Mouse (Mus musculus): ENCODE measurements around the gene Rbm20.

DNA sequence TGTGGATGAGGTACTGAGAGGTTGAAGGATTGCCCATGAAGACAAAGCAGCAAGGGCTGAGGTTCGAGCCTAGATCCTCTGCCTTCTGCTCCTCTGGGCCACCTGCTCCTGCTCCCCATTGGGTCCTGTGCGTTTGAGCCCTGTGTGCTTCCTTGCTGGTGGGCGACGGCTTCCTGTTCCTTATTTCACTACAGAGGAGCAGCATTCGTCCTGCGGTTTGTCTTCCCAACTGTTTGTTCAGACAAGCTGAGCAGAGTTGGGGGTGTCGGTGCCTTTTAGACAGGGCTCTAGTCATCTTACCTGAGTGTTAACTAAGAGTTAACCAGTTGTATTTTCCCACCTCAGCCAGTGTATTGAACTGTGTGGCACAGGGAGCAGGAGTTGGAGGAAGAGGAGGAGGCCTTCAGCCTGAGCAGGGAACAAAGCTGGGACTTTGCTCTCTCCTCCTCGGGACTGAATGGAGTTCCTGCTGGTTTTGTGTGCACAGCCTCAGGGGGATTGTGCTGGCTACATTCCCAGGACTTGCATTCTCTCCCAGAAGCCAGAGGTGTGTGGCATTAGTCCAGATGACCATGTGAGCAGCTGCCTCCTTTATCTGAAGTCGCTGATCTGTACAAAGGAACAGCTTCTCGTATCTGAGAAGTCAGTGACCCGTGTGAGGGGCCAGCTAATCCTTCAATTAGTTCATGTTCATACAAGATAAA is 97.0 kb downstream of the Rbm20 start:
- TF ChIP-seq CTCF (IDR thresholded peaks at IDR 0.05; ENCODE audit: borderline replicate concordance, insufficient read depth, low read depth, low read length) (no peak), POLR2A (IDR thresholded peaks at IDR 0.05; ENCODE audit: borderline replicate concordance, insufficient read depth, low read length) (no peak)
